Mouse (Mus musculus) cortical plate, adult 2 months (tissue): Measurements from ENCODE around the gene Fgf8.

Source experiments
- CTCF ChIP-seq: fragments of 200-500 bp; IDR thresholded peaks from 2 replicates; pipeline ENCODE4 v1.5.1; 2011; ENCODE audit warnings: mild to moderate bottlenecking, control low read depth, low read length; ENCODE audit not compliant: insufficient read depth; ENCODE audit errors: extremely low read depth
- POLR2A ChIP-seq: fragments of 200-500 bp; IDR thresholded peaks from 2 replicates; pipeline ENCODE4 v1.6.1; 2011; ENCODE audit warnings: mild to moderate bottlenecking, low read length, control low read depth; ENCODE audit not compliant: insufficient read depth; ENCODE audit errors: extremely low read depth

DNA sequence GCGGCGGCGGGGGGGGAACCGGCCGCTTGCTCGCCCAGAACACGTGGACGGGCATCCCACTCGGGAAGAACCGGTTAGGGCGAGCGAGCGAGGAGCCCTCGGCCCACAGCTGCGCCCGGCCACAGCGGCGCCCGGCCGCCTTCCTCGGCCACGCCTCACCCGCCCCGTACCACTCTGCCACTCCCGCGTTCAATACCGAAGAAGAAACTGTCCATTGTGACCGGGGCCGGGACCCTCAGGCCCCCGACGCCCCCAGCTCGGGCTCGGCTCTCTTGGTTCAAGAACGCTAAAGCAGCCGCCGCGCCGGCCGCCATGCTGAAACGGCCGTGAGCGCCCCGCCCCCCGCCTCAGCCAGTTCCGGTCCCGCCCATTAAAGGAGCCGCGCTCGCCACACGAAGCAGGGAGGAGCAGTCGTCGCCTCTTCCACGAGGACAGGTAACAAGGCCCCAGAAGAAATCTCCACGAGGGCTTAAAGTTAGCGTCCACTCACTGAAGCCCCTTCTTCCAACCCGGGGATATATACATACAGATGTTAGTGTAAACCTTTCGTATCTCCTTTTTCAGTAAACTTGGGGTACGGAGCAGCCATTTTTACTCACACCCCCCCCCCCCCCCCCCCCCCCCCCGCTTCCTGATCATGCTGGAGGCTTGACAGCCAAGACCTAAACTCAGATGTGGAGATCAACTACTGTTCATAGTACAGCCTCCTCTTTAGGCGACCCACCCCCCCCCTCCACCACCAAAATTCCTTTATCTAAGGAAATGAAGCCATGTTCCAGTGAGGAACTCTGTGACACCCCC, 6.7 kb upstream of the Fgf8 start, which contains the start of gene Npm3:
- no peak for TF ChIP-seq CTCF
- TF ChIP-seq POLR2A = no peak
